Mouse (Mus musculus) lung, postnatal 14 days (tissue): ENCODE results near the gene Brinp2.

Experiments
- DNase-seq: peaks from one replicate; pipeline ENCODE4 v3.0.0; 2021

The Brinp2 gene

DNA sequence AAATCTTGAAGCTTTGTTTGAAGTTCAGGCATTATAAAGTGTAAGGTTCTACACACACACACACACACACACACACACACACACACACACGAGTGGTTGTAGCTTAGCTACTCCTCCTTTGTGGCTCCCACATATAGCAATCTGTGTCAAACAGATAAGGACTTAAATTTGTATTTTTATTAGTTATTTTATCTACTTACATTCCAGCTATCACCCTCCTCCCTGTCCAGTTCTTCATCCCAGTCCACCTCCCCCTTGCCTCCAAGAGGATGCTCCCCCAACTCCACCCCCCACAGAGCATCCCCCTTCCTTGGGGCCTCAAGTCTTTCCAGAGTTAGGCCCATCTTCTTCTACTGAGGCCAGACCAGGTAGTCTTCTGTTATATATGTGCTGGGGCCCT lies 137.4 kb downstream of the Brinp2 start:
- no peak for DNase-seq

DNA sequence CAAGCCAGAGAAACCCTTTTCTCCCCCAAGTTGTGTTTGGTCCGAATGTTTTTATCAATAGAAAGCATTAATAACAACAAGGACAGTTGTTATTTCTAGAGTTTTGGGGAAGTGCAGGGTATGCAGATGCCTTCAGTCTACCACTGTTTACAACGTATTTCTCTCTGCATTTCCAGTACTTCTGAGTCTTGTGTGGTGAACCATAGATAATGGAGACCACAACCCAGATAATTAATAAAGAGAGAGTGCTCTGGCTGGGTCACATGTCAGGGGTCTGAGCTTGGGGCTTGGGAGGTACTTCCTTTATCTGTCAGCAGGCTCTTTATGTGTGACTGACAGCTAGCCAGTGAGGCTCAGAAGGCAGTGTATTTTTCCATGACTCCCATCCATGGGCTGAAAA lies 137.8 kb downstream of the Brinp2 start:
- DNase-seq, result no peak

DNA sequence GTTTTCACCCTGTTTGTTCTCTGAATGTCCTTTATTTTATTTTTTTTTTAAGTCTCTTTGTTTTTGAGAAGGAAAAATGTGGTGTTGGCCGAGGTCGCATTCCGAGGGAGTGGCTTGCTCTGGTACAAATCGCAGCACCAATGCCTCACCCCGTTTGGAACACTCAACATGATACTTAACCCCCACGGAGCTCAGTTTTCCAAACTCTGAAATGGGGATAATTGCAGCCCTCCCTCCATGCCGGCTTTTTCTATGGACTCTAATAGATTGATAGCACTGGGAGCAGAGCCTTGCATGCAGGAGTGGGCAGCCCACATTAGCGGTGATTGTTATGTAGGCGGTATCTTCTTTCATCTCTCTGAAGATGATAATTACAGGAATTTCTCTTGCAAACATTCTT lies 140.5 kb downstream of the Brinp2 start:
- no peak for DNase-seq

DNA sequence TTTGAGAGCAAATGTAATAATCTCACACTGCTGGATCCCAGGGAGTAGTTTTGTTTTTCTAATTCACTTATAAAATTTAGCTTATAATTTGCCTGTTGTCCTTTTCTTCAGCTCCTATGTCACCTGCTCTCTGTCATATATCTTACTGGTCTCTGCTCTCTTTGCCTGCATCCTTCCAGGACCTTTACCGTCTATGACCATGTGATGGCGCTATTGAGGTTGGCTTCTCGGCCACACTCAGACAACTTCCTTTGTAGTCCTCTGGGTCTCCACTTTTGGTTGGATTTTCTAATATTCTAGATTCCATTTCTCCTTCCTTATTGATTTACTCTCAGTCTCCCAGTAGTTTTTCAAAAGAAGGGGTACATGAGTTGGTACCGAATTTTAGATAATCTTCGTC lies 141.4 kb downstream of the Brinp2 start:
- no peak for DNase-seq

DNA sequence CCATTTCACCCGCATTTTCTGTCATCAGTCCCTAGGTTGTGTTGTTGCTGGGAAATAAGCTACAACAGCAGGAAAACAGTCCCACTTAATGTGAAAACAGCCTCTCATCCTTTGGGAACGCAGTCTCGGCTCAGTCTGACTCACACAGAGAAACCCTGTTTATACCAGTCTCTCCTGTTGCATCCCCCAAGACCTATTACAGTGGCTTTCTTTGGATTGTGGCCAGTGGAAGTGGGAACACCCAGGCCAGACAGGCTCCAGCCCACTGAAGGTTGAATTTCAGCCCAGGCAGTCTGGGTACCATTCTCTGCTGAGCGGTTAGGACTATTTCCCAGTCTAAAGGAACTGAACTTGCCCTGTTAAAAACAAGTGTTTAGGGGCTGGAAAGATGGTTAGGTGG lies 142.4 kb downstream of the Brinp2 start:
- DNase-seq, result no peak

DNA sequence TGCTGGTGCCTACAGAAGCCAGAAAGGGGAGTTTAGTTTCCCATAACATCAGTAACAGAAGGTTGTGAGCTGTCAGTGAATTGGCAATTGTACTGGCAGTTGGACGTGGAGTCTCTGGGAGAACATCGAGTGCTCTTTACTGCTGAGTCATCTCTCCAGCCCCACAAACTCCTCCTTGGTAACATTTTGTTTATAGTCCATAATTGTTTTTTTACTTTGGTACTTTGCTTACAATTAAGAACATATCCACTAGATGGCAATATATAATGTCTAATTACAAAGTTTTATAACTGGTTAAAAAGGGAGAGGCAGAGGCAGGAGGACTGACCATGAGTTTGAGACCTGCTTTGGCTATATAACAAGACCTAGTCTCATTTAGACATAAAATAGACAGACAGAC lies 148.5 kb downstream of the Brinp2 start:
- DNase-seq, result no peak

DNA sequence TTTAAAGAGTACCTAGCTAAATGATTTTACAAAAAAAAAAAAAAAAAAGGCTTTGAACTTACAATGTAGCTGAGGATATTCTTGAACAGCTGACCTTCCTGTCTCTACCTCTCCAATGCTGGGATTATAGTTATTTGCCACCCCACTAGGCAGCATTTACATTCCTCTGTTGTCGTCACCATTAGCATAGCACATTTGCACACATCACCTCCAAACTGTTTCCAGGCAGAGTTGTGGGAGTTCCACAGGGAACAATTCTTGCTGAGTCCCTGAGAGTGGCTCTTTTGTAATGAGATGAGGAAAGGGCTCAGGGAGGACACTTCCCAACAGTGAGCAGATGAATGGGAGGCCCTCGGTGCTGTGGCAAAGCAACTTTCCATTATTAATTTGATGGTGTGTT lies 153.2 kb downstream of the Brinp2 start:
- DNase-seq, result no peak
